Mouse (Mus musculus) CH12.LX (cell line): Measurements from ENCODE around the gene Lifr. TPM values are rescaled to one million over a fixed set of nuclear protein-coding genes. Genes with fewer than 3 reads are reported as not detected.
A peak's percentile ranks its signal among the peaks of the same experiment; 100 is the strongest.

Experiments
- DNase-seq: peaks from one replicate; pipeline ENCODE4 v3.0.0-alpha.2; 2013; ENCODE audit errors: extremely low read depth
- H3K27ac ChIP-seq: 2 replicates; pipeline ENCODE4 v1.5.1; 2012; ENCODE audit warnings: low read depth, mild to moderate bottlenecking, control low read depth, moderate library complexity; ENCODE audit not compliant: insufficient read depth
- H3K27me3 ChIP-seq: replicated peaks from 2 replicates; pipeline ENCODE3; 2012; ENCODE audit warnings: inconsistent platforms
- H3K36me3 ChIP-seq, 2 experiments: replicated peaks in 1 of 2; 2 replicates each; pipeline versions ENCODE3 to v1.6.1; 2012; ENCODE audit warnings: inconsistent platforms in 1 of 2, low read length in 1 of 2, mild to moderate bottlenecking in 1 of 2, mixed read lengths in 1 of 2, moderate library complexity in 1 of 2; ENCODE audit not compliant: control insufficient read depth in 1 of 2, insufficient read depth in 1 of 2
- H3K4me1 ChIP-seq, 2 experiments: 2 replicates each; pipeline ENCODE4 v1.6.1; 2012; ENCODE audit warnings: inconsistent platforms in 1 of 2, moderate library complexity in 1 of 2; ENCODE audit not compliant: insufficient read depth in 2 of 2, control insufficient read depth in 1 of 2
- H3K4me2 ChIP-seq: 2 replicates; pipeline ENCODE4 v1.6.1; 2012; ENCODE audit warnings: low read depth, mild to moderate bottlenecking, control low read depth; ENCODE audit not compliant: poor library complexity, insufficient read depth, severe bottlenecking
- H3K4me3 ChIP-seq, 3 experiments: fragments of 150-350 bp in 1 of 3; sonication (generic) in 1 of 3; replicated peaks in 1 of 3; 2 replicates each; pipeline versions ENCODE3 to v1.5.1; 2011 to 2012; ENCODE audit warnings: low read depth in 2 of 3, low read length in 2 of 3, mild to moderate bottlenecking in 2 of 3, moderate library complexity in 2 of 3, control low read depth in 1 of 3, improper control_type of control experiment in 1 of 3, inconsistent platforms in 1 of 3, mixed read lengths in 1 of 3; ENCODE audit not compliant: poor library complexity in 1 of 3
- H3K79me2 ChIP-seq: replicated peaks from 2 replicates; pipeline ENCODE4 v1.6.1; 2012; ENCODE audit warnings: mild to moderate bottlenecking, moderate library complexity; ENCODE audit not compliant: control insufficient read depth, poor library complexity, insufficient read depth, severe bottlenecking; ENCODE audit errors: extremely low read depth
- H3K9ac ChIP-seq: 2 replicates; pipeline ENCODE4 v1.6.1; 2012; ENCODE audit warnings: low read depth, mild to moderate bottlenecking, control low read depth, moderate library complexity; ENCODE audit not compliant: insufficient read depth
- H3K9me3 ChIP-seq: replicated peaks from 2 replicates; pipeline ENCODE3; 2012; ENCODE audit warnings: low read length, inconsistent platforms, mixed read lengths
- CHD2 ChIP-seq: IDR thresholded peaks from 2 replicates; pipeline ENCODE4 v1.6.1; 2011; ENCODE audit warnings: low read length, improper control_type of control experiment
- CTCF ChIP-seq, 2 experiments: IDR thresholded peaks in 1 of 2; conservative IDR thresholded peaks in 1 of 2; 2 replicates each; pipeline ENCODE4 v1.5.1; 2011 to 2012; ENCODE audit warnings: low read depth in 2 of 2, low read length in 2 of 2, improper control_type of control experiment in 1 of 2, inconsistent platforms in 1 of 2, mild to moderate bottlenecking in 1 of 2, moderate library complexity in 1 of 2
- ELF1 ChIP-seq: IDR thresholded peaks from 2 replicates; pipeline ENCODE4 v1.6.1; 2014; ENCODE audit warnings: low read depth, mild to moderate bottlenecking, inconsistent platforms, low read length, improper control_type of control experiment
- EP300 ChIP-seq: IDR thresholded peaks from 2 replicates; pipeline ENCODE4 v1.6.1; 2011; ENCODE audit warnings: low read length, improper control_type of control experiment
- ETS1 ChIP-seq: conservative IDR thresholded peaks from 2 replicates; pipeline ENCODE4 v1.6.1; 2012; ENCODE audit warnings: low read depth, mild to moderate bottlenecking, inconsistent platforms, low read length, improper control_type of control experiment, moderate library complexity
- GABPA ChIP-seq: IDR thresholded peaks from 2 replicates; pipeline ENCODE4 v1.6.1; 2012; ENCODE audit warnings: low read depth, low read length, improper control_type of control experiment, inconsistent platforms; ENCODE audit not compliant: insufficient replicate concordance
- HCFC1 ChIP-seq: IDR thresholded peaks from 2 replicates; pipeline ENCODE4 v1.6.1; 2012; ENCODE audit warnings: low read depth, mild to moderate bottlenecking, inconsistent platforms, low read length, improper control_type of control experiment
- IRF4 ChIP-seq: IDR thresholded peaks from 2 replicates; pipeline ENCODE4 v1.6.1; 2014; ENCODE audit warnings: low read depth, mild to moderate bottlenecking, inconsistent platforms, low read length, improper control_type of control experiment
- JUN ChIP-seq: IDR thresholded peaks from 2 replicates; pipeline ENCODE4 v1.6.1; 2011; ENCODE audit warnings: low read depth, mild to moderate bottlenecking, low read length, improper control_type of control experiment, moderate library complexity; ENCODE audit not compliant: insufficient read depth
- MAFK ChIP-seq: IDR thresholded peaks from 2 replicates; pipeline ENCODE4 v1.6.1; 2011; ENCODE audit warnings: low read length, improper control_type of control experiment; ENCODE audit not compliant: insufficient replicate concordance
- MAZ ChIP-seq: IDR thresholded peaks from 2 replicates; pipeline ENCODE4 v1.6.1; 2012; ENCODE audit warnings: low read depth, mild to moderate bottlenecking, inconsistent platforms, low read length, improper control_type of control experiment, moderate library complexity
- MXI1 ChIP-seq: IDR thresholded peaks from 2 replicates; pipeline ENCODE4 v1.6.1; 2011; ENCODE audit warnings: mild to moderate bottlenecking, low read depth, low read length, improper control_type of control experiment
- NELFE ChIP-seq: IDR thresholded peaks from 2 replicates; pipeline ENCODE4 v1.6.1; 2011; ENCODE audit warnings: low read depth, low read length, improper control_type of control experiment
- NRF1 ChIP-seq: IDR thresholded peaks from 2 replicates; pipeline ENCODE4 v1.6.1; 2014; ENCODE audit warnings: low read depth, mild to moderate bottlenecking, inconsistent platforms, low read length, improper control_type of control experiment, moderate library complexity
- POLR2A ChIP-seq: IDR thresholded peaks from 2 replicates; pipeline ENCODE4 v1.6.1; 2011; ENCODE audit warnings: low read depth, mild to moderate bottlenecking, improper control_type of control experiment, low read length
- POLR2AphosphoS2 ChIP-seq: IDR thresholded peaks from 2 replicates; pipeline ENCODE4 v1.6.1; 2011; ENCODE audit warnings: low read depth, low read length, improper control_type of control experiment
- RCOR1 ChIP-seq: conservative IDR thresholded peaks from 2 replicates; pipeline ENCODE4 v1.6.1; 2012; ENCODE audit warnings: low read depth, mild to moderate bottlenecking, inconsistent platforms, low read length, improper control_type of control experiment
- TCF12 ChIP-seq: IDR thresholded peaks from 2 replicates; pipeline ENCODE4 v1.6.1; 2014; ENCODE audit warnings: low read depth, mild to moderate bottlenecking, inconsistent platforms, low read length, improper control_type of control experiment
- UBTF ChIP-seq: IDR thresholded peaks from 2 replicates; pipeline ENCODE4 v1.6.1; 2012; ENCODE audit warnings: low read depth, mild to moderate bottlenecking, inconsistent platforms, low read length, improper control_type of control experiment, moderate library complexity
- ZMIZ1 ChIP-seq: IDR thresholded peaks from 2 replicates; pipeline ENCODE4 v1.6.1; 2012; ENCODE audit warnings: low read depth, mild to moderate bottlenecking, inconsistent platforms, low read length, improper control_type of control experiment
- ZNF384 ChIP-seq: IDR thresholded peaks from 2 replicates; pipeline ENCODE4 v1.6.1; 2012; ENCODE audit warnings: low read depth, low read length, improper control_type of control experiment, inconsistent platforms
- dilution Hi-C: fragments of 300-500 bp; cut with MboI; formaldehyde crosslinking; loops from 2 replicates; pipeline ENCODE4 v1.14.3; 2020; ENCODE audit warnings: low sequenced_read_pairs; ENCODE audit not compliant: extremely low pct_unique_long_range_greater_than_20kb, extremely low pct_ligation_motif_present
- in situ Hi-C: fragments of 300-500 bp; cut with MboI; formaldehyde crosslinking; loops from 3 replicates; pipeline ENCODE4 v1.14.3; 2019; ENCODE audit warnings: low sequenced_read_pairs, low pct_ligation_motif_present, low pct_unique_long_range_greater_than_20kb, mixed read lengths
- polyA plus RNA-seq: library from polyadenylated mRNA; unstranded; fragments of >175 nt; gene quantifications from 2 replicates; pipeline ENCODE4 v1.2.1, GENCODE M21; 2012; ENCODE audit warnings: low read depth; ENCODE audit not compliant: insufficient read length
- total RNA-seq, 2 experiments: library from RNA; depleted of rRNA; stranded (reverse); fragments of 300-350 nt in 1 of 2; fragments of >200 nt in 1 of 2; gene quantifications; 2 replicates each; pipeline ENCODE4 v1.2.3; 2012 to 2014

Gene Lifr
- total and polyA plus RNA-seq, 3 experiments: 0.03 TPM; not detected in 2

DNA sequence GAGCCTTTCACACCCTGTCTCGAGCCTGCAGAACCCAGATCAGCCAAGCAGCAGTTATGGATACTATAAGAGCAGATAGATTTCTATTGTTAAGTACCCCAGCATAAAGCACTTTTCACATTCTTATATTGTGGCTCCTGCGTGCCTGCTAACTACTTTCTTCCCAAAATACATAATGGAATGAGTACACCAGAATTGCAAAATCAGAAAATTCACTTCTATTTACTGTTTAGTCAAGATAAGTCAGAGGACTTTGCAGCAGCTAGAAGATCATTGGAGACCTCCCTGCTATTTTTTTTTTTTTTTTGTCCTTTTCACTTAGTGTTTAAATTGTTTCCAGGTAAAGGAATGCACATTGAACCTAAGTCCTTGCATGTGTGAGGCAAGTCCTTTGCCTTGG, 38.3 kb upstream of the Lifr start:
- Histone ChIP-seq H3K27me3 (no peaks in the 10 kb centered on the region), H3K4me2 (no peak overlapping the region), H3K27ac (no peak overlapping the region), H3K9me3 (no peaks in the 10 kb centered on the region), H3K9ac (no peak overlapping the region), H3K4me1 (peaks cover 0 to 4% of the 10 kb centered on the region in 2 experiments; a peak in 1 of 4 replicates), H3K4me3 (no peak overlapping the region), H3K36me3 (no peaks in the 10 kb centered on the region), H3K79me2 (no peaks in the 10 kb centered on the region)
- DNase-seq: no peak
- in situ Hi-C loops (no loop called here), dilution Hi-C loops (no loop called here)
- TF ChIP-seq POLR2A: no peak
- no peak for TF ChIP-seq MXI1
- TF ChIP-seq EP300: no peak
- TF ChIP-seq ETS1: no peak
- TF ChIP-seq MAZ: no peak
- TF ChIP-seq RCOR1: no peak
- TF ChIP-seq CTCF (conservative IDR thresholded peaks at IDR 0.05 in 1 of 2, IDR thresholded peaks at IDR 0.05 in 1 of 2; ENCODE audit: low read depth in 2 of 2, low read length in 2 of 2): no peak
- no peak for TF ChIP-seq TCF12
- no peak for TF ChIP-seq JUN
- no peak for TF ChIP-seq MAFK
- no peak for TF ChIP-seq ELF1
- no peak for TF ChIP-seq CHD2
- TF ChIP-seq IRF4: no peak
- no peak for TF ChIP-seq NELFE
- no peak for TF ChIP-seq POLR2AphosphoS2
- TF ChIP-seq HCFC1: no peak
- TF ChIP-seq NRF1: no peak
- no peak for TF ChIP-seq UBTF
- TF ChIP-seq GABPA: no peak

DNA sequence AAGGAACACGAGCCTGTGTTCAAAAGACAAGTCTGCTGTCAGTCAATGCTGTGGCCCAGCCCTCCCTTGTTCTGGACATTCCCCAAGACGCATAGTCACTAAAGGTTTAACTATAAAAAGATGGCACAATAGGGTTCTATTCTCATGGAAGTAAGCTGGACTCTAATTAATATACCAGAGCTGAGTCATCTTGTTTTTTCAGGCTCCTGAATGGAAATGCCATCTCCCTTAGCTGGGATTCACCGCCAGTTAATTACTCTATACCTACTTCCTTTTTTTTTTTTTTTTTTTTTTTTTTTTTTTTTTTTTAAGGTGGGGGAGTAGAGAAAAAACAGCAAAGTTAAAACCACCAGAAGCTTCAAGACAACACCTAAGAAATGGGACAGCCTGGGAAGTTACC, 33.6 kb upstream of the Lifr start:
- TF ChIP-seq ZNF384: peak; percentile 88
- TF ChIP-seq ZMIZ1: no peak
- in situ Hi-C loops: no loop called here
- H3K4me3 ChIP-seq: no peak overlapping the region
- H3K4me1 ChIP-seq: peaks cover 0 to 7% of the 10 kb centered on the region in 2 experiments; a peak in 1 of 4 replicates
- H3K9me3 ChIP-seq: no peaks in the 10 kb centered on the region
- H3K4me2 ChIP-seq: no peak overlapping the region
- H3K9ac ChIP-seq: no peak overlapping the region
- no peak overlapping the region for H3K27ac ChIP-seq
- no peaks in the 10 kb centered on the region for H3K36me3 ChIP-seq
- no peak for DNase-seq
- no peaks in the 10 kb centered on the region for H3K27me3 ChIP-seq
- dilution Hi-C loops: no loop called here
- H3K79me2 ChIP-seq: no peaks in the 10 kb centered on the region
